Mouse (Mus musculus) ZHBTc4 (cell line): ENCODE measurements around the gene Agmat.

Experiments used
- DNase-seq: peaks from one replicate; pipeline ENCODE4 v3.0.0-alpha.2; 2011; ENCODE audit warnings: low read depth, low spot score

The Agmat gene

DNA sequence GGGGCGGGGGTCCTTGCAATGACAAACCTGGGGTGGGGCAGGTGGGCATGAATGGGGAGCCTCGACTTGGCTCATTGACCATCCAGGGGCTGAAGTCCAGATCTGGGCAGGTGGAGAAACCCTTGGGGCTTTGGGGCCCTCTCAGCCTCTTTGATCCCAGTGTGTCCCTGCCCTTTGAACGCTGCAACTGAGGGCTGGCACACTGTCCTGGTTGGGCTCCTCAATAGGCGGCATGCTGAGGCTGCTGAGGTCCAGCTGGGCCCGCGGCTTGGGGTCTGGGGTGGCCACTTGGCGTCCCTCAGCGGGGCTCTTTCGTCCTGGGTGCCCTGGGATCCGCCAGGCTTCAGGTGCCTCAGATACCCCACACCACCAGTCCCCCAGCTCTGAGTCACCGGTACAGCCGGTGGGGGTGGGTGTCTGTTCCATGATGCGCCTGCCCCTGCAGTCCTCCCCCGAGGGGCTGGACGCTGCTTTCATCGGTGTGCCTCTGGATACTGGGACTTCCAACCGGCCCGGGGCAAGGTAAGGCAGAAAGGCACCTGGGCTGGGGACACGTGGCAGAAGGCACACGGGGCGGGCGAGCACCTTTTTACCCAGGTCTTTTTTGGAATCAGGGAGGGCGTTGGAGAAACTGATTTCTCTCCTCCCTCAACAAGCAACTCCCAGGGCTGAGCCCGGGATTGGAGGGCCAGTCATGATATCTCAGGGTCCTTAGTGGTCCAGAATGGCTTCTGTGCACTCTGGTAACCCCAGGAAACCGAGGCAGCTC lies at the start of gene Agmat:
Agmat (plus strand) TSS at position 95 of the 769 bp plus-strand sequence.
- DNase-seq: no peak

DNA sequence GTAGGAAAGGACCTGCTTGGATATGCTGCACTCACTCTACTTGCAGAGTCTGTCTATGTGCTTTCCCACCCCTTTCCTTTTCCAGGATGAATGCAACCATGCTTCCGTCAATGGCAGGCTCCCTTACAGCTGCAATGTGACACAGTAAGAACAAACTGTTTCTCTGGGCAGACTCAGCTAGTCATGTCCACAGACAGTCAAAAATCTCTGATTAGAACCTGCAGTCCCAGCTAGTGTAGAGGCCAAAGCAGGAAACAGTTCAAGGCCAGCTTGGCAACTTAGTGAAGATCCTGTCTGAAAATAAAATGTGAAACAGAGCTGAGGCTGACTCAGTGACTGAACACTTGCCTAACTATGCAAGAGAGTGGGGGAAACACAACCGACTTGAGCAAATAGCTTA lies 41.8 kb upstream of the Agmat start:
- no peak for DNase-seq

DNA sequence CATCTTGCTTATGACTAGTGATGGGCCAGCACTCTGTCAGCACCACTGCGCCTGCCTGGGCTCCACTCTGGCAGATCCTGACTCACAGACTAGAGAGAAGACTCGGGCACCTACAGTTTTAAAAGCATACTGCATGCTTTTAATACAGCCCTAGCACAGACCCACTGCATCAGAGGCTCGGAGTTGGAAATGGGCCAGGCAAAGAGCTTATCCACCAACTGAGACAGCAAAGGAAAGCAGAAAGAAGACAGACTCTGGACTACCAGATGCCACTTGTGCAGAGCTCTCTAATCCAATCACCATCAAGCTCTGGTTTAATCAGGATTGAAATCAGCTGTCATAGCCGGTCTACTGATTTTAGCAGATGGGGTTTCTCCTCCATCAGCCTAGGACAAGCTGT lies 41.1 kb upstream of the Agmat start:
- no peak for DNase-seq

DNA sequence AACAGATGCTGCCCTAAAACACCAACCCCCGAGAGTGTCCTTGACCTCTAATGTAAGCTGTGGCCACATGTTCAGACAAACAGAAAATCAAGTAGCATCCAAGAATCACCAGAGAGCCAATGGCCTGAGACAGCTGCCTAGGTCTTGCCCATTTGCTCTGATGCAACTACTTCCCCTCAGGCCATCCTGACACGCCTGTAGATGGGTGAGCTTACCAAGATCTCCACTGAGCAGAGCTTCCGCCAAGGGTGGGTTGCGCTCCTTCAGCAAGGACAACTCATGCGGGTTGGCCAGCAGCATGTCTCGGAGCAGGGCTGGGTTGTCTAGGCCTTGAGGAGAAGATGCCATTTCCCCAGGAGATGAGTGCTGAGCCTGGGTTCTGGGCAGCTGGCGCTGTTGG lies 38.5 kb upstream of the Agmat start:
- DNase-seq: no peak

DNA sequence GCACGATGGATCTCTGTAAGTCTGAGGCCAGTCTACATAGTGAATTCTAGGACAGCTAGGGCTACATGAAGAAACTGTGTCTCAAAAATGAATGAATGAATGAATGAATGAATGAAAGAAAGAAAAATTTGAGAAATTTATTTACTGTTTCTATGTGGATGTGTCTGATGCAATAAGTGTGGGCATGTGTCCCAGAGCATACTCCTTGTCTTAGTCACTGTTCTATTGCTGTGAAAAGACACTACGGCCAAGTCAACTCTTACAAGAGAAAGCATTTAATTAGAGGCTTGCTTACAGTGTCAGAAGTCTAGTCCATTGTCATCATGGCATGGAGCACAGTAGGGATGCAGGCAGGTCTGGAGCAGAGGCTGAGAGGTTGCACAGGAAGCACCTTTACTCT lies 37.5 kb upstream of the Agmat start:
- DNase-seq: no peak

DNA sequence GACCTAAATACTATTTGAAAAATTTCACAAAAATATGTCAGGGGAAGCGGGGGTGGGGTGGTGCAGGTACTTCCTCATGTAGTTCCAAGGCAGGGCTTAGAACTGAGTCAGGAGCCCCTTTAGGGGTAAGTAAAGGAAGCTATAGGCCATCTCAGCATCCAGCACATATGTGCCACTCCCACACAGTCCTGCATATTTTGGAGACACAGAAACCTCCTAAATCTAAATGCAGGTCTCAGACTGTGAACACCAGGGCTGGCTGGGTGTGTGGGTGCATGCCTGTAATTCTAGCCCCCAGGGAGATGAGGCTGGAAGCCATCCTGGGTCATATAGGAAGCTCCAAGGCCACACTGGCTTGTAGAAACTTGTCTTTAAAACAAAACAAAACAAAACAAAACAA lies 35.2 kb upstream of the Agmat start:
- no peak for DNase-seq

DNA sequence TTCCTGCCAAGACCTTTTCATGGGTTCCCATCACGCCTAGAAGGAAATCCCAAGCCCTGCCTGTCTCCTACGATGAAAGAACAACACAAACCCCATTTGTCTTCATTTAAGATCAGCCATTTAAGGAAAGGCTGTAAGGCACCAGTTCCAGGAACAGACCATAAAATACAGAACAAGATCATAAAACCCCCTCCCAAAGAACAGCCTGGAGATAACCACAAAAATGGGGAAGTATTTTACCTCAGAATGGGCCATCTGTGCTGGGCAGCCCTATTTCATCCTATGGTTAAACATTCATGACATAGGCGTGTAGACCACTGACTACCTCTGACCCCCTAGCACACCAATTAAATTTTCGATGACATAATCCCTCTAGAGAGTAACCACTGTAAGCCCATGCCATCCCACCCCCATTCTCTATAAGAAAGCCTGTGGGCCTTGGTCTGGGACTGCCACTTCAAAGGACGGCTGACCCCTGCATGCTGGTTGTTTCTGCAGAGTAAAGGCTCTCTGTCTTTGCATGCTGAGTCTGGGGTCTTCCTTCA lies 32.8 kb upstream of the Agmat start:
- no peak for DNase-seq

DNA sequence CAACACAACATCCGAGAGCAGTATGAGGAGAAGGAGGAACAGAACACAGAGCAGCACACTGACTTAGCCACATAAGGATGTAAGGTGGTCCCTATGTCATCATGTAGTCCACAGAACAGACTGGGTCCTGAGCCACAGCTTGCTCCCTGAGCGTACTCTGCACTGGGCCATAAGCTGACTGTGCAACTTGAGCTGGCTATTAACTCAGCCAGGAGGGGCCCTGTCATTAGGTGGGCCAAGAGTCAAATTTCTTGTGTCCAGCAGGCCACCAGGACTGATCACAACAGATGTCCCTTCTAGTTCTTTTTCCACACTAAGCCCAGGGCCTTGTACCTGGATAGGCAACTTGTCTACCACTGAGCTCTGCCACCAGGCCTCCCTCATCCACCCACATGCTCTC lies 31.4 kb upstream of the Agmat start:
- DNase-seq: no peak

DNA sequence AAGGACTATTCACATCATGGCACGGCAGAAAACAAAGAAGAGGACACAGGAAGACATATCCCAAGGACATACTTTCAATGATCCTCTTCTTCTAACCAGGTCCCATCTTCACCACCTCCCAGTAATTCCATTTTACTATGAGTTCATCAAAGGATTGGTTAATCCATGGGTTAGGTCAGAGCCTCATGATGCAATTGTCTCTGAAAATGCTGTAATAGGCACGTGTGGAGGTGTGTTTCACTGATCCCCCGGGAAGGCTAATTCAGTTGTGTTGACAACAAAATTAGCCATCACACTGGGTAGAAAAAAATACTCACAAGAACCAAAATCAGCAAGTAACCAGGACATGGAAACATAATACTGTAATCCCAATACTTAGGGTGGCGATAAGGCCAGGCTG lies 28.8 kb upstream of the Agmat start:
- no peak for DNase-seq

DNA sequence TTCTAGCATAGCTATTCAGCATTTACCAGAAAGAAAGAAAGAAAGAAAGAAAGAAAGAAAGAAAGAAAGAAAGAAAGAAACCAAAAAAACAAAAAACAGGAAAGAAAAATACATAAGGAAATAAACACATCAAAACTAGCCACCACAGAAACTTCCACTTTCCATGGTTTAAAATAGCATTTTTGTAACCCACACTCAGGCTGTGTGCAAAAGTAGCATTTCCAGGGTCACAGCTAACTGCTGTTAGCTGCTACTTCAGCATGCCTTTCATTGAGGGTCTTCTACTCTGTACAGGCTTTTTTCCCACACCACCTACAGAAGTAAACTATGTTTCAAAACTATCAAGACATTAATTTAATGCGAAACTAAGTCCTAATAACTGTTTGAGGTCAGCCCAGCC lies 27.2 kb upstream of the Agmat start:
- DNase-seq: no peak

DNA sequence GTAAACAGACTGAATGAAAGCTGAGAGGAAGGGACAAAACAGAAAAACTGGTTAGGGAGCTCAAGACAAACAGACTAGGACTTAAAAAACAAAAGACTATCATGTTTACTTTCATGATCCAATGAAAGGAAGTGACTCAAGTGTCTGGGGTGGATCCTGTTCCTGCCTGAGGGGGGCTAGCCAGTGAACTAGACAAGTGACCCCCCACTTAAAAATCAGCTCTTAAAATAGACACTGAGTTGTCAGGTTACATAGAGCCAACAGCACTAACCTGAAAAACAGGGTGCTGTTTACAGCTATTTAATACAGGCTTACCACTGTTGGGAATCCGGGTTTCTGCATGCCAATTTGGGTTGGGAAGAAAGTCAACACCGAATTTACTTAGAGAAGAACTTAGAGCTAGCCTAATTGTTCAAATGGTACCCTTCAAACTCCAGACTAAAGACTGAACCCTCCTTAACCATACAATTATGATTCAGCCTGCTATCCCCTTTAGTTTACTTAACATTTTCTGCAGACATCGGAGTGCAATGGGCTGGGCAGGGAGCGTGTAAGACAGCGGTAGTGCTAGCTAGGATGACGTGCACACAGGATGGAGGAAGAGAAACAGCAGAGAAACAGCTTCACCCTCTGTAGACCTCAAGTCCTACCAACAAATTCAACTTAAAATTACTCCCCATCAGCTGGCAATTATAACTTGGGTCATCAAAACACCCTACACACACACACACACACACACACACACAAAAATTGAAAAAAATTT lies 25.5 kb upstream of the Agmat start:
- DNase-seq: no peak

DNA sequence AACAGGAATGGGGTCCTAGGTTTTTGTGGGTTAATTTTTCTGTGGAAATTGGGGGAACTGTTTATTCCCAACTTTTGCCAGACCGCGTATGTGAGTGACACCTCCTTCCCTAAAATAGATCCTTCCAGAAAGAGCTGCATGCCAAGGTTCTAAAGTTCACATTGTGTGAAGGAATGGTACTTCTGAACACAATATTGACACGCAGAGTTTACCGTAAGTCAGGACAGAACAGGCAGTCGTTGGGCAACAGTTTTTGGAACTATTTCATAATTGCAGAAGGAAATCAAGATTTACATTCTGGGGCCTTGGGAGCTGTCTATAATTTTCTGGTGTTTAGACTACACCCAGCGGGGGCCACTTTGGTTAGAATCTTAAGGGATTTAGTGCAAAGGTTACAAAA lies 24.5 kb upstream of the Agmat start:
- no peak for DNase-seq

DNA sequence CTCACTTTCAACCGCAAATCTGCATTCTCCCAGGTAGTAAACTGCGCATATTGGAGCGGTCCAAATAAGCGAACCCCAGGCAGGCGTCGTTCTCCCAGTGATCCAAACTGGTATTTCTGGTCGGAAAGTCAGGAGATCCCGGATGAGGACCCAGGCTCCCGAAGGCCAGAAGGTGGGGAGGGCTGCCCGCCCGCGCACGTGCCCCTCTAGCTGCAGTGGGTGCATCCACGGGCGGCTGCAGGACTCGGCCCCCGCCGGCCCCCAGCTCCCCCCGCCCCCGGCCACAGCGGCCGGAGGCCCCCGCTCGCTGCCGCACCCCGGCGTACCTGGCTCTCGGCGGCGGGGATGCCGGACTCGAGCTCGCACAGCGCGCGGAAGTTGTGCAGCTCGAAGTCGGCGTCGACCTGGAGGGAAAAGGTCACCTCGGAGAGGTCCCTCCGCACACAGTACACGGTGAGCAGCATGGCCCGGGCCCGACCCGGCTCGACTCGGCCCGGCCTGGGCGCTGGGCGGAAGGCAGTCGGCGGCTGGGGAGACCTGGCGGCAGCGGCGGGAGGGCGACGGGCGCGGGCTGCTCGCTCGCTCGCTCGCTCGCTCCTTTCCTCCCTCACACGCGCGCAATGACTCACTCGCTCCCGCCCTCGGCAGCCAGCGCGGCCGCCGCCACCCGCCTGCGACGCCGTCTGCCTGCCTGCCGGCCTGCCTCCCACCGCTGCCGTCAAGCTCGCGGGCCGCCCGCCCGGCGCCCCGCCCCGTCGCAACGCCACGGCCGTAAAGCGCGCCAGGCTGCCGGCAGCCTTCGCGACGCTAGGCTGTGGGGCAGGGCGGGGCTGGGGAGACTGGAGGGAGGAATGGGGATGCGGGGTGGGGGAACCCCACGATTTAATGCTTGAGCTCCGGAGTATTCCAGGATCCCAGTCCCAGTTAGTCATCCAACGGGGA lies 23.5 kb upstream of the Agmat start, which contains the start of gene Ddi2:
Ddi2 (minus strand) TSS at position 689 of the 942 bp plus-strand sequence.
- peak; percentile 94 for DNase-seq

DNA sequence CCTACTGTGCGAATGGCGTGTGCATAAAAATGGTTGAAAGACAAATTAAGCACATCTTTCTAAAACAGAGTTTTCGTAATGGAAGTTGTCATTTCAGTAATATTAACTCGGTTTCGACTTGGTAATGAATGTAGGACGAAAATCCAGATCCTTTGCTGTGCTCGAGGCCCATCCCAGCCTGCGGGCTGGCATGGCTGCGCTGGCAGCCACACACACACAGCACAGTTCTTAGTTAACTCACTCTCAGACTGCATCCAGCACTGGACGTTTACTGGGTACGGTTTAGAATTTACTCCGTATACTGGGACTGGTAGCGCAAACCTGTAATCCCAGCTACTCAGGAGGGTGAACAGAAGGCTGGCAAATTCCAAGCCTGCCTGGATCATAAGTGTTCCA lies 22.8 kb upstream of the Agmat start:
- DNase-seq: no peak

DNA sequence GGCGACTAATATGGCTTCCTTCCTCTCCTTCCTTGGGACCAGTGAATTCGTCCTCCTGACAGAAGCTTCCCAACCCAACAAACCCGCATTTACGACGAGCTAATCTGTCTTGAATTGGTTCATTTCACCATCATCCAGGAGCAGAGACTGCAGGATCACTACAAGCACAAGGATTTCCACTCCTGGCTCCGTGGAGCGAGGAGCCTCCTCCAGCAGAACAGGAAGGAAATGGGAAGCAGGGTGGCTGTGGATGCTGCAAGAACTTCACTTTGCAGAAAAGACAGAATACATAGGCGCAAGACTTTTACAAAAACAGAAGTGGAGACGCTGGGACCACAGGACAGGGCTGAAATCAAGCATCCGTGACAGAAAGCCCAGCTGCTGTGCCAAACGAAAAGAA lies 21.9 kb upstream of the Agmat start:
- no peak for DNase-seq

DNA sequence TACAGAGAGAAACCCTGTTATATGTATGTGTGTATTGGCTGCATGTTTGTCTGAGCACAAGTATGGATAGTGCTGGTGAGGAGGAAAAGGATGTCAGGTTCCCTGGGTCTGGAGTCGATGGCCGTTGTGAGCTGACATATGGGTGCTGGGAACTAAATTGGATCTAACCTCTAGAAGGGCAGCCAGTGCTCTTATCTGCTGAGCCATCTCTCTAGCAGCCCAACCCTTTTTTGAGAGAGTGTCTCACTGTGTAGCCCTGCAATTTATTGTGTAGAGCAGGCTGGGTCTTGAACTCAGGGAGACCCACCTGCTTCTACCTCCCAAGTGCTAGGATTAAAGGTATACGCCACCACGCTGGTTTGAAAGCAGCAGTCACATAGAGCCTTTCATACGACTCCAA lies 21.2 kb upstream of the Agmat start:
- DNase-seq: no peak

DNA sequence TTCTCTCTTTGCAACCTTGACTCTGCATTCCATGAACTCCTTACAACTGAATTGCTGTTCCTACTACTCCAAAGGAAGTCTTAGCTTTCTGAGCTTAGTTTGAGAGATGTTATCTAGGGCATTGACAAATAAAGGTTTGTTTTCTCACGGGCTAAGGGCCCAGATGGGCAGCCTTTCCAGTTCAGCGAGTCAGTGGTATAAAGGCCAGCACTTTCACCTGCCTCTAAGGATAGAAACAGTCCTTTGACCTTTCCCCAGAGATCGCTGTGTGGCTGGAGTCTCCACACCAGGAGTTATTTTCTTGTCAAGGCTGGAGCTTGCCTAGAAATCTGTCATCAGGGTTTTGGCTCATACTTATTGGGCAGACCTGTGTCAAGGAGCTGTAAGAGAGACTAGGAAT lies 20.7 kb upstream of the Agmat start:
- DNase-seq: no peak

DNA sequence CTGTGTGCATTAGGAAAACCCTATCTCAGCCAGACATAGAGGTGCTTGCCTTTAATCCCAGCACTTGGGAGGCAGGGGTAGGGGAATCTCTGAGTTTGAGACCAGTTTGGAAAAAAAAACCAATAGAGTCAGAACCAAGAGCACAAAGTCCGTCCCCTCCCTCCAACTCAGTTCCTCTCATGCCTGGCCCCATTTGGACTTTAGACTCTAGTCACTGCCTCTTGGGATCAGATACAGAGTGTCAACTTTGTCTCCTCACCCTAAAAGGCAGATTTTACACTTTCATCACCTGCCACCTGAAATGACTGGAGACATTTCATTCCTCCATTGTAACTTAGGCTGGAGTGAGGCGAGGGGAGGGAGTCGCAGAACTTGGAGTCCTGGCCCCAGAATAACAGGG lies 17.2 kb upstream of the Agmat start:
- no peak for DNase-seq

DNA sequence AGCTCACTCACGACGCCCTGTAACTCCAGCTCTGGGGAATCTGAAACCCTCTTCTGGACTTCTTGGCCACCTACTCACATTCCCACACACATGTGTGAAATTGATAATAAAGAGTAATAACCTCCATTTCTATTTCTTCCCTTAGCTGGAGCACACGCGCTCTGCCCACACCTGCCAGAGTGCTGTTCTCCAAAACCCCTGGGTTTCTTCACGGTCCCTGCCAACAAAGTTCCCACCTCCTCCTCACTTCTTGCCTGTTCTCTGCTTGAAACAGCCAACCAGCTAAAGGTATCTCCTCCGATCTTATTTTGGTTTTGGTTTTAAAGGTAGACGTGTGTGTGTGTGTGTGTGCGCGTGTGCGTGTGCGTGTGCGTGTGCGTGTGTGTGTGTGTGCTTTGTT lies 16.1 kb upstream of the Agmat start:
- no peak for DNase-seq

DNA sequence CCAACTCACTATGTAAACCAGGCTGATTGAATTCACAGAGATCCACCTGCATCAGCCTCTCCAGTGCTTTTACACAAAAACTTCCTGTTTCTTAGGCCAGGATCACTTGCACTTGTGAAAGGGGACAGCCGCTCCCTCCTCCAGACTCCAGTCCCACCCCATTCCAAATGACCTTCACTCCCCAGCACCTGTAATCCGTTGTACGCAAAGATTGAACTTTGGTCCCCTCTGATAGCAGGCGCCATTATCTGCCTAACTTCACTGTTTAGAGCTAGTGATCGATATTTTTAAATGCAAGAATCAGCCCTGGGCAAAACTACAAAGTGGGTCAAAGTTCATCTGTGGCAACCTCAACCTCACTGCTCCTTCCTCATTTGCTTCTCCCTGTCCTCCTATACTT lies 14.7 kb upstream of the Agmat start:
- peak; percentile 57 for DNase-seq

DNA sequence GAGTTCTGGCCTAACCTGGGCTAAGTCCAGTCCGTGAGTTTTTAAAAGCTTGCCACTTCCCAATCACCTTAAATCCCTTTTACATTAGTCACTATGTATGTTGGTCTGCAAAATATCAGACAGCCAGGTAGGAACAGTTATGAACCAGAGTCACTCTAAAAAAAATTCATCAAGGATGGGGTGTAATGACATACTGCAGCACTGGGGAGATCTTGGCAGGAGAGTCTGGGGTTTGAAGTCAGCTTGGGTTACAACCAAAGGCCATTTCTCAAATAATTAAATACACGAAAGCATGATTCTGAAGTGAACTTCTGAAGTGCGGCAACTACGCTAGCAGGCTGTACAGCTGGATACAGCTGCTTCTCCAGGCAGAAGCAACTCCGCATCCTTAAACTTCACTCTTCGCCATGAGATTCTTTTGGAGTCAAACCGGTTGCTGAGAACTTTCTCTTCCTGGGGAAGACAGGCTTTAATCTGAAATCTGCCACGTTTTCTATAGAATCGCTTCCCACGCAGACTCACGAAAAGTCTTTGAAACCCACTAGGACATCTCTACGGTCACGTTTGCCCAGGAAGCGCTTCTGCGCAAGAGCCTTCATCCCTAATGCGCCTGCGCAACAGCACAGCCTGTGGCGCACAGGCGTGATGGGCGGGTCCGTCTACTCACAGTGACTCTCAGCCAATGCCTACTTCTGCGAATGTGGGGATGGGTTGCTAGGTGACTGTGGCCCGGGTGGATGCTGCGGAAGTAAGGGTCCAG lies 11.8 kb upstream of the Agmat start:
- peak; percentile 98 for DNase-seq
